Mouse (Mus musculus) intestine, postnatal 0 days (tissue): ENCODE results near the gene Gm3373. TPM values are rescaled to one million over a fixed set of nuclear protein-coding genes. Genes with fewer than 3 reads are reported as not detected.
"Not testable (repeated sequence)": the region's sequence is repeated elsewhere in the genome, so short reads cannot be mapped to it uniquely, and the experiment has no call there.

ENCODE experiments used
- ATAC-seq: fragments of 200-750 bp; cut with Nextera tagmentation; 2 replicates; pipeline ENCODE4 v1.8.0; 2017; ENCODE audit warnings: mild to moderate bottlenecking, moderate TSS enrichment, moderate library complexity
- H3K27ac ChIP-seq: fragments of 300-500 bp; sonication (generic); 2 replicates; pipeline ENCODE4 v1.5.1; 2014; ENCODE audit warnings: mild to moderate bottlenecking, low read depth, low read length, moderate library complexity
- H3K27me3 ChIP-seq: fragments of 300-500 bp; sonication (generic); replicated peaks from 2 replicates; pipeline ENCODE4 v1.6.1; 2014; ENCODE audit warnings: low read length, mixed read lengths; ENCODE audit not compliant: control insufficient read depth, insufficient read depth
- H3K36me3 ChIP-seq: fragments of 300-500 bp; sonication (generic); 2 replicates; pipeline ENCODE4 v1.6.1; 2014; ENCODE audit warnings: mild to moderate bottlenecking, moderate library complexity; ENCODE audit not compliant: control insufficient read depth, insufficient read depth
- H3K4me1 ChIP-seq: fragments of 300-500 bp; sonication (generic); replicated peaks from 2 replicates; pipeline ENCODE4 v1.6.1; 2014; ENCODE audit warnings: antibody characterized with exemption, low read length, mixed read lengths; ENCODE audit not compliant: control insufficient read depth, insufficient read depth
- H3K4me2 ChIP-seq: fragments of 300-500 bp; sonication (generic); replicated peaks from 2 replicates; pipeline ENCODE4 v1.6.1; 2014; ENCODE audit warnings: low read depth, mild to moderate bottlenecking, moderate library complexity
- H3K4me3 ChIP-seq: fragments of 300-500 bp; sonication (generic); 2 replicates; pipeline ENCODE4 v1.5.1; 2014; ENCODE audit warnings: low read depth, low read length
- H3K9ac ChIP-seq: fragments of 300-500 bp; sonication (generic); 2 replicates; pipeline ENCODE4 v1.6.1; 2014; ENCODE audit warnings: mild to moderate bottlenecking, low read depth, low read length
- H3K9me3 ChIP-seq: fragments of 300-500 bp; sonication (generic); 2 replicates; pipeline ENCODE4 v1.6.1; 2016; ENCODE audit warnings: mixed run types; ENCODE audit not compliant: control insufficient read depth
- WGBS: fragments of 180-500 bp; shearing (Covaris S2); extraction: QIAGEN DNeasy Blood & Tissue Kit; methylation state at CpG from one replicate; pipeline ENCODE4 v1.1.7; 2014; 5-methylcytosine and 5-hydroxymethylcytosine counted together
- polyA plus RNA-seq: library from polyadenylated mRNA; unstranded; fragments of >200 nt; fragmentation: Nextera tagmentation; extraction: Ambion mirVana; gene quantifications from 2 replicates; pipeline ENCODE4 v1.2.1, GENCODE M21; 2015

The Gm3373 gene
- polyA plus RNA-seq = 0.26 TPM in 1 of 2 replicates, not detected in the other

- H3K9ac ChIP-seq, H3K4me1 ChIP-seq, H3K36me3 ChIP-seq, H3K4me3 ChIP-seq, H3K27ac ChIP-seq, ATAC-seq, H3K4me2 ChIP-seq, H3K9me3 ChIP-seq, H3K27me3 ChIP-seq: not testable (repeated sequence)
- no CpG with 5 or more reads among the region's 37 CpGs for WGBS
Observed at GRCm38 (mm10) chr14:5741477-5741876, at the start of gene Gm3373. Gene Gm3373 (minus strand): TSS chr14:5741577.

- H3K4me1 ChIP-seq, H3K27me3 ChIP-seq, H3K4me2 ChIP-seq, ATAC-seq, H3K36me3 ChIP-seq, H3K9me3 ChIP-seq, H3K4me3 ChIP-seq, H3K9ac ChIP-seq, H3K27ac ChIP-seq: not testable (repeated sequence)
- no CpG with 5 or more reads among the region's 2 CpGs for WGBS
Observed at GRCm38 (mm10) chr14:5687357-5687756, 54.0 kb downstream of the Gm3373 start, which contains the start of gene Gm9603. Gene Gm9603 (minus strand): TSS chr14:5687457.

Other genes with a start within 250 kb of the Gm3373 start
- gene Gm3488, start 239.9 kb downstream of the Gm3373 start, polyA plus RNA-seq = 0.26 TPM in 1 of 2 replicates, not detected in the other
- gene Gm3532, start 203.1 kb downstream of the Gm3373 start, polyA plus RNA-seq = not detected in 2 replicates
- gene Gm8265, start 108.5 kb downstream of the Gm3373 start, polyA plus RNA-seq = not detected in 2 replicates
- gene Gm9603, start 54.1 kb downstream of the Gm3373 start, polyA plus RNA-seq = not detected in 2 replicates
- 0.25 and 0.30 TPM in 2 replicates for gene Gm3383, start 66.4 kb upstream of the Gm3373 start, polyA plus RNA-seq
- gene Gm3424, start 88.8 kb upstream of the Gm3373 start, polyA plus RNA-seq = not detected in 2 replicates
- gene Gm8237, start 138.8 kb upstream of the Gm3373 start, polyA plus RNA-seq = not detected in 2 replicates
- gene Gm3248, start 220.2 kb upstream of the Gm3373 start, polyA plus RNA-seq = 0.17 and 0.24 TPM in 2 replicates
- not detected in 2 replicates for gene Gm3453, start 237.6 kb upstream of the Gm3373 start, polyA plus RNA-seq